Mouse (Mus musculus): ENCODE measurements around the gene Klhdc4. TPM values are rescaled to one million over a fixed set of nuclear protein-coding genes. Genes with fewer than 3 reads are reported as not detected.

Gene Klhdc4
- polyA plus RNA-seq, 1 experiment from 2014 or later, result 45.9 TPM

DNA sequence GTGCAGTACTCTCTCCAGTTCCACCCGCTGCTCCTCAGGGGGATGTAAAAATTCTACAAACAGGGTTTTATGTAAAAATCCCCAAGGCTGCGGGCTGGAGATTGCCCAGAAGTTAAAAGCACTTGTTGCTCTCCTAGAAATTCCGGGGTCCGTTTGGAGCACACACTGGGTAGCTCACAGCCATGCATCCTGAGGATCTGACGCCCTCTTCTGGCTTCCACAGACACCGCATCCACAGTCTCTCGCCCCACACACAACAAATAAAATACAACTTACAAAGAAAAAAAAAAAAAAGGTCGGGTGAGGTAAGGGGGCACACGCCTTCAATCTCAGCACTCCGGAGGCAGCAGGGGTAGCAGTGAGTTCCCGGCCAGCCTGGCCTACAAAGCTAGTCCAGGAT lies 21.3 kb downstream of the Klhdc4 start:
- Histone ChIP-seq H3K36me3 (ENCODE audit: control insufficient read depth, insufficient read depth, low read length) (no peaks in the 10 kb centered on the region), H3K9me3 (ENCODE audit: control insufficient read depth, low read length) (no peaks in the 10 kb centered on the region), H3K4me2 (replicated peaks; ENCODE audit: low read depth, low read length) (no peak overlapping the region), H3K4me3 (ENCODE audit: low read depth, low read length) (no peak overlapping the region), H3K4me1 (replicated peaks; ENCODE audit: control insufficient read depth, insufficient read depth, low read length) (no peaks in the 10 kb centered on the region), H3K9ac (ENCODE audit: low read depth, low read length) (no peak overlapping the region), H3K27me3 (ENCODE audit: control insufficient read depth, insufficient read depth, low read length) (no peaks in the 10 kb centered on the region), H3K27ac (ENCODE audit: low read depth, low read length) (no peak overlapping the region)
- WGBS, result 75% methylated on average over 11 of the region's 11 CpGs
- ATAC-seq (ENCODE audit: low FRiP score) (no peak), DNase-seq (ENCODE audit: low spot score) (no peak)

DNA sequence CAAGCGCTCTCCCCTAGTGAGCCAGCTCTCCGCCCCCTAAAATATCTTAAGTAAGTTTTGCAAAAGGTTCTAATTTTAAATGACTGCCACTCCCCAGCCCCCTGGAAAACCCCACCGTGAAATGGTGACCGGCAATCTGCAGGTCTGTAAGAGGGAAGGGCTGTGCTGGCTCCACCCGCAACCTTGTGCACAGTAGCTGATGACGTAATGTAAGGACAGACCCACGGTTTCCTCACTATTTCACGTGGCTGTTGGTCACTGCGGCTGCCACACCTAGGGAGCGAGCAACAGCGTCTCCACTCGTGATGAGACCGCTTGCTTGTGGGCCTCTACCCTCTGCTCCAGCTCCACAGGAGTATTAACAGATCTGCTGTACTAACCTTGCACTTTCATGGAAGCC lies 23.2 kb downstream of the Klhdc4 start:
- H3K27me3 ChIP-seq (ENCODE audit: control insufficient read depth, insufficient read depth, low read length), result no peaks in the 10 kb centered on the region
- no peak for DNase-seq (ENCODE audit: low spot score)
- no peak overlapping the region for H3K9ac ChIP-seq (ENCODE audit: low read depth, low read length)
- no peak for ATAC-seq (ENCODE audit: low FRiP score)
- H3K36me3 ChIP-seq (ENCODE audit: control insufficient read depth, insufficient read depth, low read length), result no peaks in the 10 kb centered on the region
- no peak overlapping the region for H3K4me2 ChIP-seq (replicated peaks; ENCODE audit: low read depth, low read length)
- no peaks in the 10 kb centered on the region for H3K9me3 ChIP-seq (ENCODE audit: control insufficient read depth, low read length)
- 92% methylated on average over 13 of the region's 13 CpGs for WGBS
- H3K4me3 ChIP-seq (ENCODE audit: low read depth, low read length), result no peak overlapping the region
- no peaks in the 10 kb centered on the region for H3K4me1 ChIP-seq (replicated peaks; ENCODE audit: control insufficient read depth, insufficient read depth, low read length)
- no peak overlapping the region for H3K27ac ChIP-seq (ENCODE audit: low read depth, low read length)

DNA sequence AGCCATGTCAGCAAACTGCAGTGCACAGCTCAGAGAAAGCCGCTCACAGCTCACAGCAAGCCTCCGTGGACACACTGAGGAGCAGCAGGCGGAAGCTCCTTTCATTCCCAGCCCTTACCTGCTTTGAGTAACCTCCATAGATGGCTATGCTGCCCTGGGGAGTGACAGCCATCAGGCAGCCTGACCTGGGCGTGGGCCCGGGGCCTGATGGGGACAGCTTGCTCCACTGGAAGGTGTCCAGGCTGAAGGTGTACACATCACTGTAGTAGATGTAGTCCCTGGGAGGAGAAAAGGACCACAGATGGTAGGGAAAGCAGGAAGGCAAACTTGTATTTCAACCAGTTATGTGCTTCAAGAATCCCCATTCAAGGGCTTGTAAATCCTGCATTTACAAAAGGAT lies 24.5 kb downstream of the Klhdc4 start:
- Histone ChIP-seq H3K9ac (ENCODE audit: low read depth, low read length) (no peak overlapping the region), H3K9me3 (ENCODE audit: control insufficient read depth, low read length) (no peaks in the 10 kb centered on the region), H3K27me3 (ENCODE audit: control insufficient read depth, insufficient read depth, low read length) (no peaks in the 10 kb centered on the region), H3K4me3 (ENCODE audit: low read depth, low read length) (no peak overlapping the region), H3K27ac (ENCODE audit: low read depth, low read length) (no peak overlapping the region), H3K36me3 (ENCODE audit: control insufficient read depth, insufficient read depth, low read length) (no peaks in the 10 kb centered on the region), H3K4me2 (replicated peaks; ENCODE audit: low read depth, low read length) (no peak overlapping the region), H3K4me1 (replicated peaks; ENCODE audit: control insufficient read depth, insufficient read depth, low read length) (no peaks in the 10 kb centered on the region)
- ATAC-seq (ENCODE audit: low FRiP score) (no peak), DNase-seq (ENCODE audit: low spot score) (no peak)
- WGBS, result 90% methylated on average over 5 of the region's 5 CpGs

DNA sequence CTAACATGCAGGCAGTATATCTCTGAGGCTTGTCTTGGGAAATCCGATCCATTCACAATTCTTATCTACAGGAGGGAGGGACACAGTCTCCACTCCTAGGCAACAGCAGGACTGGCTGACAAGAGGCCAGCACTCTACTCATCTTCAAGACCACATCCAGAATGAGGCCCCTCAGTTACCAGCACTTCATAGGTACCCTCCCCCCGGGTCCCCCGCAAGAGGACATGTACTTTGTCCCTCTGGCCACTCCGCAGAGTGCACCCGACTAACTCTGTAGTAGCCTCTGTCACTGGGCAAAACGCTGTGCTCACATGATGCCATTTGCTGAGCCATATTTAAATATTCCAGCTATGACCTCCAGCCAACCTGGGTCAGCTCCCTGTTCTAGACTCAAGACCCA lies 31.0 kb downstream of the Klhdc4 start:
- WGBS, result 93% methylated on average over 6 of the region's 6 CpGs
- Histone ChIP-seq H3K9me3 (ENCODE audit: control insufficient read depth, low read length) (no peaks in the 10 kb centered on the region), H3K4me1 (replicated peaks; ENCODE audit: control insufficient read depth, insufficient read depth, low read length) (no peaks in the 10 kb centered on the region), H3K36me3 (ENCODE audit: control insufficient read depth, insufficient read depth, low read length) (0 out of 2 replicates have a peak, but pooled peaks cover 3% of the 10 kb centered on the region), H3K4me3 (ENCODE audit: low read depth, low read length) (no peak overlapping the region), H3K9ac (ENCODE audit: low read depth, low read length) (no peak overlapping the region), H3K27ac (ENCODE audit: low read depth, low read length) (no peak overlapping the region), H3K4me2 (replicated peaks; ENCODE audit: low read depth, low read length) (no peak overlapping the region), H3K27me3 (ENCODE audit: control insufficient read depth, insufficient read depth, low read length) (no peaks in the 10 kb centered on the region)
- no peak for DNase-seq (ENCODE audit: low spot score)
- no peak for ATAC-seq (ENCODE audit: low FRiP score)

GRCm38 (mm10) chr8:121796406-121796805 lies 33.0 kb downstream of the Klhdc4 start:
- 0 out of 2 replicates have a peak, but pooled peaks cover 3% of the 10 kb centered on the region for H3K36me3 ChIP-seq (ENCODE audit: control insufficient read depth, insufficient read depth, low read length)
- no peak for ATAC-seq (ENCODE audit: low FRiP score)

GRCm38 (mm10) chr8:121795461-121795860 lies 33.9 kb downstream of the Klhdc4 start:
- WGBS, result 87% methylated on average over 8 of the region's 8 CpGs
- no peak overlapping the region for H3K4me3 ChIP-seq (ENCODE audit: low read depth, low read length)
- no peaks in the 10 kb centered on the region for H3K9me3 ChIP-seq (ENCODE audit: control insufficient read depth, low read length)
- no peaks in the 10 kb centered on the region for H3K27me3 ChIP-seq (ENCODE audit: control insufficient read depth, insufficient read depth, low read length)
- no peaks in the 10 kb centered on the region for H3K4me1 ChIP-seq (replicated peaks; ENCODE audit: control insufficient read depth, insufficient read depth, low read length)
- H3K9ac ChIP-seq (ENCODE audit: low read depth, low read length), result no peak overlapping the region
- H3K4me2 ChIP-seq (replicated peaks; ENCODE audit: low read depth, low read length), result no peak overlapping the region
- H3K36me3 ChIP-seq (ENCODE audit: control insufficient read depth, insufficient read depth, low read length), result 0 out of 2 replicates have a peak, but pooled peaks cover 3% of the 10 kb centered on the region
- H3K27ac ChIP-seq (ENCODE audit: low read depth, low read length), result no peak overlapping the region
- no peak for DNase-seq (ENCODE audit: low spot score)
- no peak for ATAC-seq (ENCODE audit: low FRiP score)

More at GRCm38 (mm10) chr8:121796406-121796805, 33.0 kb downstream of the Klhdc4 start:
- Histone ChIP-seq H3K27ac (ENCODE audit: low read depth, low read length) (no peak overlapping the region), H3K4me3 (ENCODE audit: low read depth, low read length) (no peak overlapping the region), H3K27me3 (ENCODE audit: control insufficient read depth, insufficient read depth, low read length) (no peaks in the 10 kb centered on the region), H3K9me3 (ENCODE audit: control insufficient read depth, low read length) (no peaks in the 10 kb centered on the region), H3K4me2 (replicated peaks; ENCODE audit: low read depth, low read length) (no peak overlapping the region), H3K9ac (ENCODE audit: low read depth, low read length) (no peak overlapping the region), H3K4me1 (replicated peaks; ENCODE audit: control insufficient read depth, insufficient read depth, low read length) (no peaks in the 10 kb centered on the region)
- no peak for DNase-seq (ENCODE audit: low spot score)
- 94% methylated on average over 11 of the region's 11 CpGs for WGBS

GRCm38 (mm10) chr8:121794151-121794550 lies 35.2 kb downstream of the Klhdc4 start:
- Histone ChIP-seq H3K9me3 (ENCODE audit: control insufficient read depth, low read length) (no peaks in the 10 kb centered on the region), H3K9ac (ENCODE audit: low read depth, low read length) (no peak overlapping the region), H3K4me1 (replicated peaks; ENCODE audit: control insufficient read depth, insufficient read depth, low read length) (no peaks in the 10 kb centered on the region), H3K4me3 (ENCODE audit: low read depth, low read length) (no peak overlapping the region), H3K36me3 (ENCODE audit: control insufficient read depth, insufficient read depth, low read length) (0 out of 2 replicates have a peak, but pooled peaks cover 3% of the 10 kb centered on the region), H3K4me2 (replicated peaks; ENCODE audit: low read depth, low read length) (no peak overlapping the region), H3K27ac (ENCODE audit: low read depth, low read length) (no peak overlapping the region), H3K27me3 (ENCODE audit: control insufficient read depth, insufficient read depth, low read length) (no peaks in the 10 kb centered on the region)
- ATAC-seq (ENCODE audit: low FRiP score) (no peak), DNase-seq (ENCODE audit: low spot score) (no peak)
- 59% methylated on average over 3 of the region's 3 CpGs for WGBS

GRCm38 (mm10) chr8:121792627-121793026 lies 36.7 kb downstream of the Klhdc4 start:
- ATAC-seq (ENCODE audit: low FRiP score) (no peak), DNase-seq (ENCODE audit: low spot score) (no peak)
- H3K4me2 ChIP-seq (replicated peaks; ENCODE audit: low read depth, low read length), result no peak overlapping the region
- H3K4me3 ChIP-seq (ENCODE audit: low read depth, low read length), result no peak overlapping the region
- no peaks in the 10 kb centered on the region for H3K27me3 ChIP-seq (ENCODE audit: control insufficient read depth, insufficient read depth, low read length)
- no peak overlapping the region for H3K9ac ChIP-seq (ENCODE audit: low read depth, low read length)
- H3K4me1 ChIP-seq (replicated peaks; ENCODE audit: control insufficient read depth, insufficient read depth, low read length), result no peaks in the 10 kb centered on the region
- 85% methylated on average over 4 of the region's 4 CpGs for WGBS
- H3K36me3 ChIP-seq (ENCODE audit: control insufficient read depth, insufficient read depth, low read length), result 0 out of 2 replicates have a peak, but pooled peaks cover 3% of the 10 kb centered on the region
- H3K9me3 ChIP-seq (ENCODE audit: control insufficient read depth, low read length), result no peaks in the 10 kb centered on the region
- no peak overlapping the region for H3K27ac ChIP-seq (ENCODE audit: low read depth, low read length)

DNA sequence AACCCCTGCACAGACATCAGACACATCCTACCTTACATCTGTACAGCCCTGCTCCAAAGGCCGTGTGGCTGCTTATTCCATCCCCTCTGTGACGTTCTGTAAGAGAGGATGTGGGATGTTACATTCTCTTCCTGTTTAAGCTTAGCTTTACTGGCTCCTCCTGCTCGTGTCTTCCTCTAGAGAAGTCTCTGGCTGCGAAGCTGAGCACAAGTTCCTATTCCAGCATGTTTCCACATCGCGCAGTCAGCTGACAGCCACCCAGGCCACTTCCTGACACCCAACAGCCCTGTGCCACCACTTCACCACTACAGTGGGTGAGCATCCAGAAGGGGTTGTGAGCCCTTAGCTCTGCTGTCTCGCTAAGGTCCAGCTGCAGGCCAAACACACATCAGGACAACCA lies 37.2 kb downstream of the Klhdc4 start:
- Histone ChIP-seq H3K4me3 (ENCODE audit: low read depth, low read length) (no peak overlapping the region), H3K9ac (ENCODE audit: low read depth, low read length) (no peak overlapping the region), H3K4me1 (replicated peaks; ENCODE audit: control insufficient read depth, insufficient read depth, low read length) (no peaks in the 10 kb centered on the region), H3K27ac (ENCODE audit: low read depth, low read length) (no peak overlapping the region), H3K9me3 (ENCODE audit: control insufficient read depth, low read length) (no peaks in the 10 kb centered on the region), H3K36me3 (ENCODE audit: control insufficient read depth, insufficient read depth, low read length) (0 out of 2 replicates have a peak, but pooled peaks cover 2% of the 10 kb centered on the region), H3K4me2 (replicated peaks; ENCODE audit: low read depth, low read length) (no peak overlapping the region), H3K27me3 (ENCODE audit: control insufficient read depth, insufficient read depth, low read length) (no peaks in the 10 kb centered on the region)
- ATAC-seq (ENCODE audit: low FRiP score), result no peak
- WGBS, result 85% methylated on average over 7 of the region's 7 CpGs
- DNase-seq (ENCODE audit: low spot score), result no peak

Data from hindbrain, embryonic 11.5 days (tissue).